ENCODE assay signal across 8 mouse cellular contexts in genomic region chr5:108549137-108549488, GRCm38 (mm10). TPM values are rescaled to one million over a fixed set of nuclear protein-coding genes. Genes with fewer than 3 reads are reported as not detected.
DNase-seq lines count a peak whose midpoint lies in the region; ATAC-seq and TF ChIP-seq lines count a peak whose summit lies in the region.

No protein-coding gene starts in this region.

- no peak for ATAC-seq in liver, embryonic 12.5 days
- no peak for ATAC-seq in intestine, embryonic 16.5 days
- no peak for ATAC-seq in neural tube, embryonic 14.5 days (ENCODE audit: low read depth)

- H3K4me3 ChIP-seq in cerebellum, adult 2 months (replicated peaks; ENCODE audit: insufficient read depth, low read depth, low read length): peak overlapping the region; percentile 93
- no peak overlapping the region for H3K4me3 ChIP-seq in liver, embryonic 12.5 days
- peak overlapping the region; percentile 38; the same call in 1 of the 2 replicates for H3K4me3 ChIP-seq in intestine, embryonic 16.5 days (ENCODE audit: low read length)
- H3K4me3 ChIP-seq in neural tube, embryonic 14.5 days (ENCODE audit: low read depth, low read length): peak overlapping the region; percentile 54

- WGBS in cerebellum, adult 2 months: 1% methylated on average over 7 of the region's 7 CpGs
- 11% methylated on average over 7 of the region's 7 CpGs for WGBS in liver, embryonic 12.5 days (ENCODE audit: insufficient replicate concordance)
- WGBS in intestine, embryonic 16.5 days: 11% methylated on average over 7 of the region's 7 CpGs
- WGBS in neural tube, embryonic 14.5 days: 15% methylated on average over 7 of the region's 7 CpGs

- H3K27ac ChIP-seq in cerebellum, adult 2 months (ENCODE audit: insufficient read depth, low read length): peak overlapping the region; percentile 65
- no peak overlapping the region for H3K27ac ChIP-seq in liver, embryonic 12.5 days
- no peak overlapping the region for H3K27ac ChIP-seq in intestine, embryonic 16.5 days (ENCODE audit: low read length)
- no peak overlapping the region for H3K27ac ChIP-seq in neural tube, embryonic 14.5 days (ENCODE audit: low read depth, low read length)

- H3K4me2 ChIP-seq in liver, embryonic 12.5 days: peak overlapping the region; percentile 50; the same call in 1 of the 2 replicates
- H3K4me2 ChIP-seq in intestine, embryonic 16.5 days (ENCODE audit: low read depth, low read length): peak overlapping the region; percentile 63
- peak overlapping the region; percentile 72 for H3K4me2 ChIP-seq in neural tube, embryonic 14.5 days (ENCODE audit: low read depth, low read length)

- no peaks in the 10 kb centered on the region for H3K9me3 ChIP-seq in liver, embryonic 12.5 days (replicated peaks)
- no peaks in the 10 kb centered on the region for H3K9me3 ChIP-seq in intestine, embryonic 16.5 days (ENCODE audit: control insufficient read depth, low read length)
- H3K9me3 ChIP-seq in neural tube, embryonic 14.5 days (ENCODE audit: control insufficient read depth, low read length): no peaks in the 10 kb centered on the region

- no peak for TF ChIP-seq CTCF in cerebellum, adult 2 months (IDR thresholded peaks at IDR 0.05; ENCODE audit: borderline replicate concordance, insufficient read depth, low read depth, low read length)

- H3K4me1 ChIP-seq in cerebellum, adult 2 months (ENCODE audit: control insufficient read depth, insufficient read depth, low read length): peaks cover 28% of the 10 kb centered on the region
- H3K4me1 ChIP-seq in liver, embryonic 12.5 days: 0 out of 2 replicates have a peak, but pooled peaks cover 5% of the 10 kb centered on the region
- peaks cover 8% of the 10 kb centered on the region for H3K4me1 ChIP-seq in intestine, embryonic 16.5 days (ENCODE audit: control insufficient read depth, insufficient read depth, low read length)
- no peaks in the 10 kb centered on the region for H3K4me1 ChIP-seq in neural tube, embryonic 14.5 days (ENCODE audit: control insufficient read depth, insufficient read depth, low read length)

- no peaks in the 10 kb centered on the region for H3K27me3 ChIP-seq in cerebellum, adult 2 months (ENCODE audit: control insufficient read depth, insufficient read depth, low read length)
- H3K27me3 ChIP-seq in liver, embryonic 12.5 days (replicated peaks): peaks cover 89% of the 10 kb centered on the region
- peaks cover 24% of the 10 kb centered on the region for H3K27me3 ChIP-seq in intestine, embryonic 16.5 days (replicated peaks; ENCODE audit: control insufficient read depth, insufficient read depth, low read length)
- peaks cover 7% of the 10 kb centered on the region for H3K27me3 ChIP-seq in neural tube, embryonic 14.5 days (ENCODE audit: control insufficient read depth, insufficient read depth, low read length)

- no peaks in the 10 kb centered on the region for H3K36me3 ChIP-seq in liver, embryonic 12.5 days
- H3K36me3 ChIP-seq in intestine, embryonic 16.5 days (ENCODE audit: control insufficient read depth, insufficient read depth, low read length): no peaks in the 10 kb centered on the region
- H3K36me3 ChIP-seq in neural tube, embryonic 14.5 days (ENCODE audit: control insufficient read depth, insufficient read depth, low read length): no peaks in the 10 kb centered on the region

- no peak for TF ChIP-seq POLR2A in cerebellum, adult 2 months (IDR thresholded peaks at IDR 0.05; ENCODE audit: borderline replicate concordance, insufficient read depth, low read length)

- H3K9ac ChIP-seq in liver, embryonic 12.5 days: no peak overlapping the region
- H3K9ac ChIP-seq in intestine, embryonic 16.5 days (ENCODE audit: low read depth, low read length): no peak overlapping the region
- H3K9ac ChIP-seq in neural tube, embryonic 14.5 days (replicated peaks; ENCODE audit: low read depth, low read length): peak overlapping the region; percentile 74

- no peak for DNase-seq in cerebellum, adult 2 months
- DNase-seq in cerebellum, adult 11 months: no peak
- no peak for DNase-seq in liver
- no peak for DNase-seq in thymus, postnatal 25 days
- no peak for DNase-seq in kidney, postnatal 4 days

RNA-seq across cellular contexts. Expression of gene Cplx1, which starts 0.7 kb away (rescaled TPM):
- polyA plus RNA-seq in cerebellum, adult 2 months (2012; rRNA removed): 459 and 564 TPM in 2 replicates
- 0.07 TPM in 1 of 2 replicates, not detected in the other for polyA plus RNA-seq in liver, embryonic 12.5 days (2016; fragmentation: Nextera tagmentation; extraction: Ambion mirVana)
- polyA plus RNA-seq in intestine, embryonic 16.5 days (2015; fragmentation: Nextera tagmentation; extraction: Ambion mirVana): 2.3 and 2.7 TPM in 2 replicates
- polyA plus RNA-seq in neural tube, embryonic 14.5 days (2014; fragmentation: Nextera tagmentation; extraction: Ambion mirVana): 205 and 253 TPM in 2 replicates

Comparison
In these comparisons a context has a peak if more than half of its experiments do, and no peak if none do; other contexts are left out.
1. RNA of gene Cplx1, which starts 0.7 kb away (polyA plus RNA-seq): 459 to 564 TPM in cerebellum, adult 2 months and 205 to 253 TPM in neural tube, embryonic 14.5 days; 2.3 to 2.7 TPM in intestine, embryonic 16.5 days and 0.07 TPM in liver, embryonic 12.5 days; every median in the first group is over 10 times any median in the second.
2. Peak in every context shown above with its lines, with median percentiles within 50 percentile points of each other: H3K4me2 ChIP-seq.